Mouse (Mus musculus) testis, adult 2 months (tissue): Measurements from ENCODE around the gene Olfr1415.

Experiments used
- CTCF ChIP-seq: fragments of 200-500 bp; IDR thresholded peaks from 2 replicates; pipeline ENCODE4 v1.5.1; 2012; ENCODE audit warnings: low read depth, mild to moderate bottlenecking, inconsistent platforms, low read length, moderate library complexity; ENCODE audit not compliant: control insufficient read depth, insufficient read depth, insufficient replicate concordance
- POLR2A ChIP-seq: fragments of 200-500 bp; IDR thresholded peaks from 2 replicates; pipeline ENCODE4 v1.6.1; 2012; ENCODE audit warnings: low read depth, mild to moderate bottlenecking, inconsistent platforms, low read length, moderate library complexity; ENCODE audit not compliant: control insufficient read depth

GRCm38 (mm10) chr1:92496001-92496400 is at the start of gene Olfr1415:
- TF ChIP-seq POLR2A (no peak), CTCF (no peak)
